ENCODE assay signal across 9 mouse cellular contexts in the genomic region with DNA sequence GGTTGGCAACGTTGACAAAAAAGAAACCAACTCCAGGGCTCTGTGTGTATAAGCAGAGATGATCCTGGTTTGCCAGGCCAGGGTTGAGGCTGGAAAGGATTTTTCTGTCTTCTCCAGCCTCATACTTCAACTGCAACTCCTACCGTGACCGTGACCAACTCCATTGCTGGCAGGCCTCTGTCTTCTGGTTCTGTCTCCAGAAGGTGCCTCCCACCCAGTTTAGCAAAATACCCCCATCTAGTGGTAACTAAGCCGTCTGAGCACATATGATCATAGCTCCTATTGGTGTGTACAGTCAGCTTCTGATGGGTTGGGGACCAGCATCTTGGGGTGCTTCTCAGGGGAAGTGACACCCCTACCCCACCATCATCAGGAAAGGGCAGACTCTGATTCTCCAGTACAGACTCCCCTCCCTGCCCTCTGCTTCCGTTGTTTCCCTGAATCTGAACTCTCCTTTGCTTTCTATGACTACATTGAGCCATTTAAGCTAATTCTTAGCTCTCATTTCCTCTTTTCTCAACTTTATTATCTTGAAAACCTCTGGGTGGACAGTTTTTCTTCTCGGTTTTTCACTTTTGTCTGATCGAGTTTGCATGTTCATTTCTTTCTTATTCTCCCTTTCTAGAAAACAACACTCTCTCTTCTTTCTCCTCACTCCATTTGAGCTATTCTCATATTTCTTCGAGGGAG.
DNase-seq lines count a peak whose midpoint lies in the region; ATAC-seq and TF ChIP-seq lines count a peak whose summit lies in the region.
"Had no signal": no experiment of that assay in that cellular context is flagged by ENCODE, and none has a peak within 500 bp of the region (broad histone marks: within the 10 kb centered on the region; RNA-seq: fewer than 3 reads in every experiment).

No protein-coding gene starts in this region.

- ATAC-seq in heart, postnatal 0 days (ENCODE audit: insufficient read depth, low read depth) = peak; percentile 40; the same call in 1 of the 2 replicates
- 0 out of 2 replicates have a peak, but pooled peaks have one; percentile 34 for ATAC-seq in erythroid progenitor cell, adult 5-6 weeks (replicated peaks; ENCODE audit: low FRiP score, poor library complexity, severe bottlenecking)

- DNase-seq in heart, postnatal 0 days (ENCODE audit: low spot score) = peak; percentile 70
- DNase-seq in heart, postnatal 4 days = no peak
- peak; percentile 11 for DNase-seq in right cerebral cortex, postnatal 25 days
- no peak for DNase-seq in right cerebral cortex, postnatal 14 days
- peak; percentile 38 for DNase-seq in splenic B cell, adult 2 months (ENCODE audit: low read depth, low spot score)
- no peak for DNase-seq in heart, embryonic 10.5 days (ENCODE audit: low spot score)
- no peak for DNase-seq in frontal cortex, postnatal 25 days (ENCODE audit: low spot score in 2 of 2)

- no peaks in the 10 kb centered on the region for H3K27me3 ChIP-seq in heart, postnatal 0 days (ENCODE audit: control insufficient read depth, insufficient read depth, low read length)
- H3K27me3 ChIP-seq in splenic B cell, adult 2 months (ENCODE audit: control insufficient read depth, insufficient read depth, low read length, poor library complexity, severe bottlenecking) = no peaks in the 10 kb centered on the region
- H3K27me3 ChIP-seq in heart, embryonic 10.5 days (ENCODE audit: insufficient read depth, poor library complexity, severe bottlenecking) = no peaks in the 10 kb centered on the region

- H3K9me3 ChIP-seq in heart, postnatal 0 days (replicated peaks; ENCODE audit: control insufficient read depth, low read length) = no peaks in the 10 kb centered on the region
- no peaks in the 10 kb centered on the region for H3K9me3 ChIP-seq in heart, embryonic 10.5 days

- H3K27ac ChIP-seq in heart, postnatal 0 days (ENCODE audit: low read depth) = peak overlapping the region; percentile 43
- H3K27ac ChIP-seq in heart, embryonic 10.5 days = no peak overlapping the region

- H3K4me1 ChIP-seq in heart, postnatal 0 days (ENCODE audit: control insufficient read depth, insufficient read depth) = peaks cover 19% of the 10 kb centered on the region; the same call in 1 of the 2 replicates
- H3K4me1 ChIP-seq in heart, embryonic 10.5 days = peaks cover 28% of the 10 kb centered on the region

- H3K4me2 ChIP-seq in heart, postnatal 0 days (ENCODE audit: low read depth, low read length) = no peak overlapping the region

- peak; percentile 62 for TF ChIP-seq CTCF in heart, postnatal 0 days (IDR thresholded peaks at IDR 0.05; ENCODE audit: low read depth)

- TF ChIP-seq EP300 in heart, postnatal 0 days (IDR thresholded peaks at IDR 0.05; ENCODE audit: low read depth) = no peak

- no peak overlapping the region for H3K4me3 ChIP-seq in heart, postnatal 0 days (ENCODE audit: low read depth, low read length)
- no peak overlapping the region for H3K4me3 ChIP-seq in heart, embryonic 10.5 days
- H3K4me3 ChIP-seq: megakaryocyte, embryonic 14.5 days had no signal

- 59% methylated on average over 8 of the region's 8 CpGs for WGBS in heart, postnatal 0 days
- 74% methylated on average over 8 of the region's 8 CpGs for WGBS in heart, embryonic 10.5 days

- H3K36me3 ChIP-seq in heart, postnatal 0 days (replicated peaks; ENCODE audit: control insufficient read depth, insufficient read depth, low read length) = no peaks in the 10 kb centered on the region
- H3K36me3 ChIP-seq in splenic B cell, adult 2 months (ENCODE audit: control insufficient read depth, insufficient read depth, low read length, poor library complexity, severe bottlenecking) = no peaks in the 10 kb centered on the region
- H3K36me3 ChIP-seq in heart, embryonic 10.5 days = peaks cover 11% of the 10 kb centered on the region; the same call in 1 of the 2 replicates

- no peak overlapping the region for H3K9ac ChIP-seq in heart, postnatal 0 days (replicated peaks; ENCODE audit: low read depth, low read length)

Comparison
In these comparisons a context has a peak if more than half of its experiments do, and no peak if none do; other contexts are left out.
1. DNase-seq: peak in heart, postnatal 0 days (single experiment), right cerebral cortex, postnatal 25 days (single experiment) and splenic B cell, adult 2 months (single experiment); none in heart, postnatal 4 days (single experiment), right cerebral cortex, postnatal 14 days (single experiment), heart, embryonic 10.5 days (single experiment) and frontal cortex, postnatal 25 days (0 of 2).